Mouse (Mus musculus) embryo, embryonic 11.5 days (tissue): Measurements from ENCODE around the gene Il10.

ENCODE experiments used
- DNase-seq: peaks from one replicate; pipeline ENCODE4 v3.0.0-alpha.2; 2012; ENCODE audit warnings: low read depth, low spot score

Il10 gene

DNA sequence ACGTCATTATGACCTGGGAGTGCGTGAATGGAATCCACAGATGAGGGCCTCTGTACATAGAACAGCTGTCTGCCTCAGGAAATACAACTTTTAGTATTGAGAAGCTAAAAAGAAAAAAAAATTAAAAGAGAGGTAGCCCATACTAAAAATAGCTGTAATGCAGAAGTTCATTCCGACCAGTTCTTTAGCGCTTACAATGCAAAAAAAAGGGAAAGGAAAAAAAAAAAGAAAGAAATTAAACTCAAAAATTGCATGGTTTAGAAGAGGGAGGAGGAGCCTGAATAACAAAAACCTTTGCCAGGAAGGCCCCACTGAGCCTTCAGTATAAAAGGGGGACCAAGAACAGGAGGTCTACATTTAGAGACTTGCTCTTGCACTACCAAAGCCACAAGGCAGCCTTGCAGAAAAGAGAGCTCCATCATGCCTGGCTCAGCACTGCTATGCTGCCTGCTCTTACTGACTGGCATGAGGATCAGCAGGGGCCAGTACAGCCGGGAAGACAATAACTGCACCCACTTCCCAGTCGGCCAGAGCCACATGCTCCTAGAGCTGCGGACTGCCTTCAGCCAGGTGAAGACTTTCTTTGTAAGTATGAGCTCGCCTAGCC lies at the start of gene Il10:
Gene Il10 (plus strand): TSS at position 354 of the 607 bp plus-strand sequence.
- DNase-seq, result no peak

DNA sequence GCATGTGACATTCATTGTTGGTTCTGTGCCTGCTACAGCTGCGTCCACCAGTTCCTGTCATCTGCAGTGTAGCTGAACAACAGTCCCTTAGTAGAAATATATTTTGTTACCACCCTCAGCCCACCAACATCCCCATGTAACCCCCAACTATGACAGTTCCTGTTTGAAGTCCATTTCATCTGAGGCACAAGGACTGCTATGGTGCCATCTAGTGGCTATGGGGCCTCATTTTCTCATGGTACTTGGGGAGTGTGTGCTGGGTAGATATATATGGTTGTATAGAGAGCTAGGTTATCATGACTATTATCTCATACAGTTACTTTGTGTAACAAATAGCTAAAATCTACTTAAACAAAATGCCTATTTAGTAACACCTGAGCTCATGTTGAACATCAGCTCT lies 40.2 kb upstream of the Il10 start:
- DNase-seq, result peak; percentile 40

DNA sequence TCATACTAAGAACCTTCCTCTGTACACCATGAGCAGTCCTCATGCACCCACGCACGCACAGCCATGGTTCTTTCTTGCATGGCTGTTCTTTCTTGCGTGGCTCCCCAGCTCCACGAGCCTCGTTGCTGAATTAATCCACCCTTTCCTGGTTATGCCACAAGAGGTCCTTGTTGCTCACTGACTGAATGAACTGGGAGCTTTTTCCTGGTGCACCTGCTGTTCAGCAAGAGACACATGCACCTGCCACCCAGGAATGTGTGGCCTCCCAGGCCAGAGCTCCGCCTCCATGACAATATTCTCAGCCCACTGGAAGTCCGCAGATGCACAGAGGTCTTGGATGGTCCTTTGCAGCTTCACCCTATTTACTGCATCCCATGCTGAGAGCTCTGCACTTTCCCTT lies 35.2 kb upstream of the Il10 start:
- DNase-seq, result no peak

DNA sequence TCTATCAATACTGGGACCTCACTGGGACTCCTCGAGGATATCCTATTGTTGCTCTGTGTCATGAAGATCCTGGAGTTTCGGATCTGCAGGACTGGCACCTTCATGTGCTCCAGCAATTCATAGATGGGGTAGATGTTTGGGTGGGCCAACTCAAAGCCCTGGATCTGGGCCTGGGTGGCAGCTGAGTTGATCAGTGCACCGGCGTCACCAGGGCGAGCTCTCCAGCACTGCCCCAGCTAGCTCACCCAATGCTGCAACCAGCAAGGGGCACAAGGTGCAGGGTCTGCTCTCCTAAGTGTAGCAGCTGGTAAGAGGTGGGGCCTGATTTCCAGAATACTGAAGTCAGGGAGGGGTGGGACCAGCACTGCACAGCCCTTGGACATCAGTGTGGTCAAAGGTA lies 32.6 kb upstream of the Il10 start:
- no peak for DNase-seq

DNA sequence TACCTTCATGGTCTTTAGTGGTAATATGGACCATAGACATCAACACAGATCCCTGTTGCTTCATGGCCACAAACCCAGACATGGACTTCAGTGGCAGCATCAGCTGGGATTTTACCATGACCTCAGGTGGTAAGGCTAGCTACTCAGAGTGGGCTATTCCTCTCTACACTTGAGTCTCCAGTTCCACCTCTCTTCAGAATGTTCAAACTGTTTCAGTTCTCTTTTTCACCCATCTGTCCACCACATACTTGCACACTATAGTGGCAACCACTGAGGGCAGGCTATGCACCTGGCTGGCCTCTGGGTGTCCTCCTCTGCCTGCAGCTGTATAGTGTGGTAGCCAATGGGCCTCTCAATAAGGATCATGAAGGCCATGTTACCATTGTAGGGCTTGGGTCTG lies 32.2 kb upstream of the Il10 start:
- DNase-seq, result no peak

DNA sequence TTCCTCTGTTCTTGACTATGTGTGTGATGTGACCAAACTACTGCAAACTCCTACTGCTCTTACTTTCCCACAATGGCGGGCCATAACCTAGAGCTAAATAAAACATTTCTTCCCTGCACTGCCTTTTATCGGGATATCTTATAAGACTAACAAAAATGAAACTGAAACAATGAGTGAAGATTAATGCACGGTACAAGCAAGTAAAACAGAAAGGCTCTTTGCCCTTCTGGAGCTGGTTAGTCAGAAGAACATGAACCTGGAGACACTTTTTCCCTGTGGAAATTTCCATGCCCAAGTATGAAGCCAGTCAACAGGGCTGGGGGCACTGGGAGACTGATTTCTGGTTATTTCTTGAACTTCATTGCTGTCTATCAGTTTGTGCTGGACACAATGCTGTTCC lies 30.3 kb upstream of the Il10 start:
- no peak for DNase-seq

DNA sequence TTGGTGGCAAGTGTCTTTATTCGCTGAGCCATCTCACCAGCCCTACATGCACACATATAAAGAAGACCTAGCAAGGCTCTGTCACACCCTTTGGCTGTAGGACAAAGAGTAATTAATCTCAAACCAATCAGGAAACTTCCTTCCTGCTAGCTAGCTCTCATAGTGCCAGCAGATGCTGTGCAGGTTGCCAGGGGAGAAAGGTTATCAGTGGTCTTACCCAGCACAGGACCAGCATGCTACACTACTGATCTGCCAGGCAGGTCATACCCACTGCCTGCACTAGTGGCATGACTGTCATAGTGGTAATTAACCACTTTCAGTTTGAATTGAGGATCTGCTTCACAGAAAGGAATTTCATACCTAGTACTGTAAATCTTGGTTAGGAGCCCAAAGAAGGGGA lies 29.2 kb upstream of the Il10 start:
- no peak for DNase-seq

DNA sequence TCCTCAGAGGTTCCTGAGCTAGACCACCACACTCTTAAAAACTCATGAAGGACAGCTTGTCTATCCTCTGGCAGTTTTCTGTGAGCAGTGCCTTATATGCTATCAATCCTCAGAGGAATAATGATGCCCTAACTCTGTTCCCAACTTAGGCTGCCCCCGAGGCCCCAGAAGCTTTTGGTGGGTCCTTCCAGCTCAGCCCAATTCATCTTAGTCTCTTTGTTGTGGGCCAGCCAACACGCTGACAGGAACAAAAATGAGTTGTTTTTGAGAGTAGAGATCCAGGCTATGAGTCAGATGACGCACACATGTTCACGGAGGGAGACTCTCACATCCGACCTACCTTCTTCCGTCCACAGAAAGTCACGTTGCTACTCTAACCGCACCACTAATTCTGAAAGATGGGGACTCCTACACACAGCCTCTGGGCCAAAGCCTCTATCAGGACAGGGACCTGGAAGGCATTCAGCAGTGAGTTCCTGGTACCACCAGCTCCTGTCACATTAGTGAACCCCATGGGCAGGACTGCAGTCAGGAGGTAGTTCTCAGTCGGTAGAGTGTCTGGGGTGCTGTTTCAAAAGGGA lies 26.0 kb upstream of the Il10 start:
- DNase-seq, result no peak

DNA sequence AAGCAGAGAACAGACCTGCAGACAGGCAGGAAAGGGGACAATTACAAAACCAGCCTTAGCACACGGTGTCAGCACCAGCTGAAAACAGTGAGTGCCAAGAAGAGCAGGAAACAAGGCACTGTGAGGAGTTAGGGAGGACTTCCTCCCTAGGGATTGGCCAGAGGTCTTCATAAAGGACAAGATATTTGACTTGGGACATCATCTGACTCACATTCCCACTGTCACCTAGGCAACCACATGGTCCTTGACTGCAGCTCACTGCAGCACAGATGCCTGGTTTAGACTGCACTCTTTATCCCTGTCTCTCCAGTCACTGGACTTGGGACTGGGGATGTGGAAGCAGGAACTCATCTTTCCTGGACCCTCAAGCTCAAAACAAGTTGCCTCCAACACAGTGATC lies 24.1 kb upstream of the Il10 start:
- no peak for DNase-seq

DNA sequence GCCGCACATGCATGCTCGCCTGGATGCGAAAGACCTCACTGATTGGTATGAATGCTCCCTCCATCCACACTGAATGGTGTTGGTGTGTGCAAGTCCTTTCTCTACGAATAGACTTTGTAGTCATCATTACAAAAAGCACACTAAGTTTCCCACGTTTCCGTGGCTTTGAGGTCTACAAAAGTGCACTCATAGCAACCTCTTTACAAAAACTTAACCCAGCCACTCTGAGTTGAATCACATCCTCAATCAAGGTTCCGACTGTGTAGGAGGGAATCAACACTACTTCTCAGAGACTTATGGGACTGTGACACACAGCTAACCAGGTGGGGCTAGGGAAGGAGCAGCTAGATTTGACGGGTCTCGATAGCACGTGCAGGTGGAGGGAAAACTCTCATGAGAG lies 23.3 kb upstream of the Il10 start:
- no peak for DNase-seq

DNA sequence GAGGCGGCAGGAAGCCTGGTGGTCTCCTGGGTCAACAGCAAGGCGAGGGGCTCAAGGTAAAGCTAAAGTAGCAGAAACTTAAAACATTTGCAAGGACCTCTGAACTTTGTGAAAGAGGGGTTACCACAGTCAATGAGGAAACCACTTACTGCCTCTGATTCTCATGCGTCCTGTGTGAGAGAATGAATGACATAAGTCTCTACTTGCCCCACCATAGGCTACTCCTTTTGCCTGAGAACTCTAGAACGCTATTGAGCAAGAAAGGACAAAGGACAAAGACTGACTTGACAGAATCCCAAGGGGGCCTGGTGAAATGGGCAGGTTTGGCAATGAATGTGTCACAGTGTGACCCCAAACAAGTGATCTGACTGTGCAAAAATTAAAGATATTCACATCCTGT lies 22.2 kb upstream of the Il10 start:
- DNase-seq, result no peak

DNA sequence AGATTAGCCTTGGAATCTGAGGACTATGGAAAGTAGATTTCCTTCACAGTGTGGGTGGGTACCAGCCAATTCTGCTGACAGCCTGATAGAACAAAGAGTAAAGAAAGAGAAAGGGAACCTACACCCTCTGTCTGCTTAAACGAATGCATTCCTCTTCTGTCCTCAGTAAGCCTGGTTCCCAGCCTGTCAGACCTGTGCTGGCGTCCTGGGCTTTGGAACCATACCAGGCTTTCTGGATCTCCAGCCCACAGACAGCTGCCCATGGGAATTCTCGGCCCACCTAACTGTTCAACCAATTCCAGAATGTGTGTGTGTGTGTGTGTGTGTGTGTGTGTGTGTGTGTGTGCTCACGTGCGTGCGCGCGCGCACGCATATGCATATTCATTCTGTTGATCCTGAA lies 21.3 kb upstream of the Il10 start:
- no peak for DNase-seq

DNA sequence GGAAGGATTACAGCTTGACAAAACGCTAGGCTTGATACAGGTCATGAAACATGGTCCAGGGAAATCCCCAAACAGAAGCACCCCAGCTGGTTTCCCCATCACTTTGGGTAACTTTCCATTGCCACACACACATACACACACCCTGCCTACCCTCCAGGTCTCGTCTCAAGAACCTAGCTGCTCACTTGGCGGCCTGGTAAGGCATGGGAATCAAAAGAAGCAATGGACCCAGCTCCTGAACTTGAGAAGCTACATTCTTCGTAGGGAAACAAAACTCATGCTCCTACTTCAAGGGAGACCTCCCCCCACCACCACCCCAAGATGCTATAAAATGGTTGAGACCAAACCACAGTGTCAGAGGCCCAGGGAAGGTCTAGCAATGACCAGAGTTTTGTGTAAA lies 19.9 kb upstream of the Il10 start:
- DNase-seq, result no peak

DNA sequence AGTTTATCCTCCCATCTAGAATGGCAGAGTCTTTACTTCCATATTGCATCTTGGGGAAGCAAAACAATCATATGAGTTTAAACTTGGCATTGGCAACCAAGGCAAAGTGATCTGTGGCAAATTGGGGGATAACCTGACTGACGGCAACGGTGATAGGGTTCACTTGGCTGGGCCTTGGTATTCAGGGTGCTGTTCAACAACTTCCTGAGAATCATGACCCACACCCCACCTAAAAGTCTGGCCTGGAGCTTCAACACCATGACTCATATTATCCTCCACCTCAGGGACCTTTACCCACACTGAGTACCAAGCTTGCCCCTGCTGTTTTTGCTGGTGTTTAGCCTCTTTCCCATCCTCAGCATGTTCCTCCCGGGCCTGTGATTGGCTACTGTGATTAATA lies 19.3 kb upstream of the Il10 start:
- DNase-seq, result no peak

DNA sequence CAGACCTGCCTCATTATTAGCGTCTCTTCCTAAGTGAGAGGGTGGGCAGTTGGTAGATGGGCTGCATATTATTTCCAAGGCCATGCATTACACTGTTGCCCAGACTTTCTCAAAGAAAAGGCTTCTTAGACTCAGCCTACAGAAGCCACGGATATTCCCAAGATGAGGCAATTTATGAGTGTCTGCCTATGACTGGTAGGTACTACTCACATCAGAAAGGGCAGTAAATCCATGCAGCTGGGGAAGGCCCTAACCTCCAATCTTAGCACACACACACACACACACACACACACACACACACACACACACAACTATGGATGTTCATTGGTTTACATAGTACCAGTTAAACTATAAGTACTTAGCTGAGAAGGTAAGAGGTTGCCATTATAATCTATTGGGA lies 17.1 kb upstream of the Il10 start:
- DNase-seq, result no peak

DNA sequence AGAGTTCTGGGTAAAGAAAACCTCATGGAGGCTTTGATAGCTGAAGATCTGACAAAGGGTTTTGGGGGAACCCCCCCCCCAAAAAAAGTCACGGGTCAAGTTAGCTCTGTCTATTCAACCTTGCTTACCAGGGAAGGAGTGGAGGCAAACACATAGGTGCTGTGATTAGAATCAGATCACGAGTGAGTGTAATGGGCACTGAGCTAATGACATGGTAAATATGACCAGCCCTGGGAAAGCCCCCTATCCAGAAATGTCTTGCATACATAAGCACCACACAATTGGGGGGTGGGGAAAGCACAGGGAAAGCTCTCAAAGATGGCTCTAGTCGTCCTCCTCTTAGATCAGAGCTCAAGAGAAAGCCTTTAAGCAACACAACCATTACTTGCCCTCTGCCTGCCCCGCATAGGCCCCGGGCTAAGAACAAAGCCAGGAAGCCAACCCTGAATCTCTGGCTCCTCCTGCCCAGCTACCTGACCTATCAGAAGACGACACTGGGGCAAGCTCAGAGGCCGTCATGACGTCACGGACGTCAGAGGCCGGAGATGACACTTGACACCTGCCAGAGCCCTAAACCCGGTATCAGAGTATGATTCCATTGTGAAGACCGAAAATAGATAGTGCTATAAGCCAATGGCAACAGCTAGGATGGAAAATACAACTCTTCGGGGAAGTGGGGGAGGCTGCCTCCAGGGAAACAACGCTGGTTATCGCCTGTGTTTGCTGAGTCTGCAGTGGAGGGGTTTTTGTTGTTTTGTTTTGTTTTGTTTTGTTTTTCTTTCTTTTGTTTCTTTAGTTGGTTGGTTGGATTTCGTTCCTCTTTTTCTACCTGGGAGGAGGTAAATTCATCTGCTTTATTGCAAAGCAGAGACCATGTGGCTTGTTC lies 16.4 kb upstream of the Il10 start:
- peak; percentile 13 for DNase-seq

DNA sequence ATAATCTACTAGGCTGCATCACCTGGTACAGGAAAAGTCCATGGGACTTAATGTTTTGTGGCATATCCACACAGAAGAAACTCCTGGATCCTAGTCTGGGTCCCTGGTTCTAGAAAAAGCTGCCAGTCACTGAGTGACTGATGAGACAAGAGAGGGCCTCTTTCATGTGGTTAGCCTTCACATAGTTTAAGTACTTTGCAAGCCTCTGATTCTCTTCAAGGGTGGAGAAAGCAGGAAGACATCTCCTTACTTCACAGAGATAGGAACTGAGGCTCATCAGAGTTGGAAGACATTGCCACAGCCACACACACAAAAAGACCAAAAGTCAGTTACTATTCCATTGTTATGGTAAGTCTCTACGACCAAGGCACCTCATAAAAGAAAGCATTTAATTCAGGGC lies 13.6 kb upstream of the Il10 start:
- no peak for DNase-seq

DNA sequence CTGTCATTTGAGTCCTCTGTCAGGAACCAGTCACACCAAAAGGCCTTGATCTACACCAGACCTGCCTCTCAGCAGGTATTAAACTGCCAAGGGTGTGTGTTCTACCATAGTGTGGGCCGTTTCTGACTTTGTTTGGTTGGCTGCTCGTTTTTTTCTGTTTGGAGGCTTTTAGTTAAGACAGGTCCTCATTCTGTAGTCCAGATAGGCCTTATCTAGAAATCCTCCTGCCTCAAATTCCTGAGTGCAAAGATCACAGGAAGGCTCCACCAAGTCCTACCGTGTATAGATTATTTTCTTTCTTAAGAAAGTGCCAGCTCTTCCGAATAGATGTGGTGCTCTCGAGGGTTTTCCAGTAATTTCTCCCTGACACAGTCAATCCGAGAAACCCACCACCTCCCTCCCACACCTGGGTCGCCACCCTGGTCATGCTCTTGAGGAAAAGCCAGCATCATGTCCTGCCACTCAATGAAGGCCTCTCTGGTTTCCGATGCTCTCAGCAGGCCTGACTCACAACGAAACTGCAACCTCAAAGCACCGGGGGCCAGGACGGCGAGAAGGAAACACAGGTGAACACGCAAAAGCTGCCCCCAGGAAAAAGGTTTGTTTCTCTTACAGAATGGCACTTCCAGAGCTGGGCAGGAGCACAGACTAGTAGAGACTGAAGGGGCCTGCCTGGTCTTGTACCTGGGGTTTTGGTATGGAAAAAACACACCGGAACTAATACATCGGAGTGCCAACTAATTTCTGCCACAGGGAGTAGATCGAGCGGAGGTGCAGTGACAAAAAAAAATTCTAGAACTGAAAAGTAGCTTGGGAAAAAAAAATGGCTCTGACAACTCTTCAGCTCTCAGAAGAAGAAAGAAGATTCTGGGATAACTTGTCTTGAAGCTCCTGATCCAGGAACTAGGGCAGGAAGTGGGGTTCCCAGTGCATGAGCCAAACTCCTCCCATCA lies 9.2 kb upstream of the Il10 start:
- DNase-seq, result no peak

DNA sequence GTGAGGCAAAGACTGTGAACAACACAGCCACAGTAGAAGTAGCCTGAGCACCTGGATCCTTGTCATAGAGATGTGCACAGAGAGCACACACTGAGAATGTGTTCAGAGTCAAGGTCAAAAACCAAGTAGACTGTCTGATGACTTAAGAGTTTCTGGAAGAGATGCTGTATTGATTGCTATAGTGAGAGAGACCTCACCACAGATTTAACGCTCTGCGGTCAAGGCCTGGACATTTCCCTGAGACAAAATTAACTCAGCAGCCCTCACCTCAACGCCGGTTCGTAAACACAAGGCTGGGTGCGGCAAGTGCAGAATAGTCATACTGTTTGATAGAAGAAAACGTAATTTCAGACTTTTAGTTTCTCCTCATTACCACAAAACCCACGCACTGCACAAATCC lies 7.2 kb upstream of the Il10 start:
- no peak for DNase-seq

DNA sequence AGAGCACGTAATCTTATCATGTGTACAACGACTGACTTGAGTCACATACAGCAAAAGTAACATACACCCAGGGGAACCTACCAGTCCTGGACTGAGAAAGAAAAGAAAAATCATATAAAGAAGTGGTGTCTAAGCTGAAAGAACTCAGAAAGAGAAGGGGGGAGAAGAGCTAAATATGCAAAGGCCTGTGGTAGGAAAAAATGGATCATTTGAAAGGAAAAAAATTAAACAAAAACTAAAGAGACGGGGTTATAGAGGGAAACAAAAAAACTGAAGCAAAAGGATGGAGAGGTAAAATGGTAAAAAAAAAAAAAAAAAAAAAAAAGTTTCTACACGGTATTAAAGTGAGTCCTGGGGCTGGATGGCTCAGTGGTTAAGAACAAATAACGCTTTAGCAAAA lies 5.7 kb upstream of the Il10 start:
- DNase-seq, result no peak

DNA sequence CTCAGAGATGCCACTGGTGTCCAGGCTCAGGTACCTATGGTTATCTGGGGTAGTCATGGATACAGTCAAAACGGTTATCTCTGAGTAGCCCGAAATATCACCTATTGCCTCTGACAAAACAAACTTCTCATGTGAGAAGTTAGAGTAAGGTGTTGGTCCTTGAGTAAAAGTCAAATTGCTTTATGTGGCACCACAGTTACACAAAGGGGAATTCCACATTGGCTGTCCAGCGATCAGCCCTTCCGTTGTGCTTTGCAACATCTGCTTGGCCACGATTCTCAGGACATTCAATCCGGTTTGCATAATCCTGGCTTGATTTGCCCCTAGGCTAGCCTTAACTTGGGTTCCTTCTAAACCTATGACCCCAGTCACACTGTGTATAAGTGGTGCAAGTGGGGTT lies 4.4 kb upstream of the Il10 start:
- DNase-seq, result no peak

DNA sequence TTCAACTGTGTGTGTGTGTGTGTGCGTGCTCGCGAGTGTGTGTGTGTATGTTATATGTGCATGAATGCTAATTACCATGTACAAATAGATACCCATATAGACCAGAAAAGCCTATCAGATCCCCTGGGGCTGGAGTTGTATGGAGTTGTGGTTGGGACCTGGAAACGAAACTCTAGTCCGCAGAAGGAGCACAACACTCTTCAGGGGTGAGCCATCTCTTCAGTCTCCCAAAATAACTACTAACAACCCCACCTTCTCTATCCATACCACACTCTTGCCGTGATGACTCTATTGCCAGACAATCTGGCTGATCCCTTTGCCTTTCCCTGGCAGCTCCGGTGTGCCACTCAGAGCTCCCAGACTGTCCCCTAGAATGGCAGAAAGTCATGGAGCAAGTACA lies 3.8 kb upstream of the Il10 start:
- DNase-seq, result no peak
